Mouse (Mus musculus): Measurements from ENCODE around the gene Slc17a2.

- TF ChIP-seq EP300 (IDR thresholded peaks at IDR 0.05) (no peak), CTCF (IDR thresholded peaks at IDR 0.05) (no peak)
These were observed 48.9 kb upstream of the Slc17a2 start for GRCm38 (mm10) chr13:23757921-23758320.
